Mouse (Mus musculus) MEL (cell line): Measurements from ENCODE around the gene Gm4707. TPM values are rescaled to one million over a fixed set of nuclear protein-coding genes. Genes with fewer than 3 reads are reported as not detected.

Experiments
- DNase-seq: peaks from one replicate; pipeline ENCODE4 v3.0.0; 2011; ENCODE audit warnings: low read depth, low spot score
- H3K27ac ChIP-seq: 2 replicates; pipeline ENCODE4 v1.5.1; 2012; ENCODE audit warnings: low read depth, mild to moderate bottlenecking, control low read depth, low read length, moderate library complexity; ENCODE audit not compliant: control insufficient read depth
- H3K27me3 ChIP-seq, 2 experiments: fragments of 150-350 bp in 1 of 2; sonication (generic) in 1 of 2; 2 replicates each; pipeline ENCODE4 v1.6.1; 2012; ENCODE audit warnings: low read length in 2 of 2, mild to moderate bottlenecking in 2 of 2, improper control_type of control experiment in 1 of 2, moderate library complexity in 1 of 2; ENCODE audit not compliant: insufficient read depth in 2 of 2, control insufficient read depth in 1 of 2
- H3K36me3 ChIP-seq, 2 experiments: 2 replicates each; pipeline ENCODE4 v1.6.1; 2012 to 2014; ENCODE audit warnings: low read length in 2 of 2, improper control_type of control experiment in 1 of 2, inconsistent platforms in 1 of 2, mild to moderate bottlenecking in 1 of 2; ENCODE audit not compliant: insufficient read depth in 2 of 2, control insufficient read depth in 1 of 2
- H3K4me1 ChIP-seq, 2 experiments: fragments of 150-350 bp in 1 of 2; sonication (generic) in 1 of 2; 2 replicates each; pipeline ENCODE4 v1.6.1; 2012; ENCODE audit warnings: low read length in 2 of 2, improper control_type of control experiment in 1 of 2, mild to moderate bottlenecking in 1 of 2; ENCODE audit not compliant: insufficient read depth in 2 of 2, control insufficient read depth in 1 of 2
- H3K4me3 ChIP-seq, 2 experiments: fragments of 150-350 bp in 1 of 2; sonication (generic) in 1 of 2; 2 replicates each; pipeline ENCODE4 v1.5.1; 2012; ENCODE audit warnings: low read depth in 2 of 2, low read length in 2 of 2, mild to moderate bottlenecking in 2 of 2, moderate library complexity in 2 of 2, control low read depth in 1 of 2, improper control_type of control experiment in 1 of 2; ENCODE audit not compliant: control insufficient read depth in 1 of 2, insufficient read depth in 1 of 2
- H3K79me2 ChIP-seq: 2 replicates; pipeline ENCODE4 v1.6.1; 2012; ENCODE audit warnings: mild to moderate bottlenecking, low read length, moderate library complexity; ENCODE audit not compliant: control insufficient read depth, poor library complexity, insufficient read depth
- H3K9ac ChIP-seq: 2 replicates; pipeline ENCODE4 v1.6.1; 2012; ENCODE audit warnings: low read depth, mild to moderate bottlenecking, control low read depth, low read length, moderate library complexity; ENCODE audit not compliant: control insufficient read depth, poor library complexity, severe bottlenecking
- H3K9me3 ChIP-seq: fragments of 150-350 bp; sonication (generic); replicated peaks from 2 replicates; pipeline ENCODE4 v1.6.1; 2012; ENCODE audit warnings: mild to moderate bottlenecking, low read length, improper control_type of control experiment, moderate library complexity; ENCODE audit not compliant: insufficient read depth
- BHLHE40 ChIP-seq: IDR thresholded peaks from 2 replicates; pipeline ENCODE4 v1.6.1; 2012; ENCODE audit warnings: low read depth, mild to moderate bottlenecking, inconsistent platforms, low read length, improper control_type of control experiment, borderline replicate concordance
- CHD1 ChIP-seq: IDR thresholded peaks from 2 replicates; pipeline ENCODE4 v1.6.1; 2012; ENCODE audit warnings: low read depth, mild to moderate bottlenecking, inconsistent platforms, low read length, improper control_type of control experiment
- CHD2 ChIP-seq: IDR thresholded peaks from 2 replicates; pipeline ENCODE4 v1.6.1; 2011; ENCODE audit warnings: low read length, improper control_type of control experiment
- CTCF ChIP-seq, 3 experiments: IDR thresholded peaks in 2 of 3; conservative IDR thresholded peaks in 1 of 3; 2 replicates each; pipeline ENCODE4 v1.5.1; 2011 to 2012; ENCODE audit warnings: low read length in 3 of 3, low read depth in 2 of 3, mild to moderate bottlenecking in 2 of 3, improper control_type of control experiment in 1 of 3, inconsistent platforms in 1 of 3, mixed read lengths in 1 of 3, moderate library complexity in 1 of 3; ENCODE audit not compliant: control insufficient read depth in 1 of 3, insufficient read depth in 1 of 3, poor library complexity in 1 of 3, severe bottlenecking in 1 of 3
- E2F4 ChIP-seq: IDR thresholded peaks from 2 replicates; pipeline ENCODE4 v1.6.1; 2011; ENCODE audit warnings: low read depth, low read length, improper control_type of control experiment, borderline replicate concordance
- ELF1 ChIP-seq: IDR thresholded peaks from 2 replicates; pipeline ENCODE4 v1.6.1; 2014; ENCODE audit warnings: low read depth, mild to moderate bottlenecking, inconsistent platforms, low read length, improper control_type of control experiment, moderate library complexity
- EP300 ChIP-seq, 2 experiments: IDR thresholded peaks; 2 replicates each; pipeline ENCODE4 v1.6.1; 2011; ENCODE audit warnings: improper control_type of control experiment in 2 of 2, low read length in 2 of 2, low read depth in 1 of 2, mild to moderate bottlenecking in 1 of 2
- ETS1 ChIP-seq: IDR thresholded peaks from 2 replicates; pipeline ENCODE4 v1.6.1; 2012; ENCODE audit warnings: low read depth, mild to moderate bottlenecking, inconsistent platforms, low read length, improper control_type of control experiment, moderate library complexity
- GATA1 ChIP-seq: IDR thresholded peaks from 2 replicates; pipeline ENCODE4 v1.6.1; 2011; ENCODE audit warnings: low read depth, low read length, improper control_type of control experiment
- HCFC1 ChIP-seq: IDR thresholded peaks from 2 replicates; pipeline ENCODE4 v1.6.1; 2012; ENCODE audit warnings: low read depth, mild to moderate bottlenecking, inconsistent platforms, low read length, improper control_type of control experiment, moderate library complexity
- JUND ChIP-seq: IDR thresholded peaks from 2 replicates; pipeline ENCODE4 v1.6.1; 2011; ENCODE audit warnings: low read depth, mild to moderate bottlenecking, improper control_type of control experiment, low read length
- KAT2A ChIP-seq: conservative IDR thresholded peaks from 2 replicates; pipeline ENCODE4 v1.6.1; 2012; ENCODE audit warnings: low read depth, low read length, improper control_type of control experiment, inconsistent platforms
- MAFK ChIP-seq: IDR thresholded peaks from 2 replicates; pipeline ENCODE4 v1.6.1; 2011; ENCODE audit warnings: low read depth, mild to moderate bottlenecking, low read length, improper control_type of control experiment, borderline replicate concordance
- MAZ ChIP-seq: IDR thresholded peaks from 2 replicates; pipeline ENCODE4 v1.6.1; 2012; ENCODE audit warnings: low read depth, mild to moderate bottlenecking, inconsistent platforms, low read length, improper control_type of control experiment
- MEF2A ChIP-seq: IDR thresholded peaks from 2 replicates; pipeline ENCODE4 v1.6.1; 2014; ENCODE audit warnings: low read depth, mild to moderate bottlenecking, inconsistent platforms, low read length, improper control_type of control experiment; ENCODE audit not compliant: poor library complexity, insufficient replicate concordance, severe bottlenecking; ENCODE audit errors: extremely low read depth
- MYB ChIP-seq: IDR thresholded peaks from 2 replicates; pipeline ENCODE4 v1.6.1; 2011; ENCODE audit warnings: mild to moderate bottlenecking, low read depth, low read length, improper control_type of control experiment
- MYC ChIP-seq: IDR thresholded peaks from 2 replicates; pipeline ENCODE4 v1.6.1; 2011; ENCODE audit warnings: low read depth, mild to moderate bottlenecking, low read length, improper control_type of control experiment, moderate library complexity
- NELFE ChIP-seq: IDR thresholded peaks from 2 replicates; pipeline ENCODE4 v1.6.1; 2011; ENCODE audit warnings: low read depth, low read length, improper control_type of control experiment
- NRF1 ChIP-seq: IDR thresholded peaks from 2 replicates; pipeline ENCODE4 v1.6.1; 2014; ENCODE audit warnings: low read depth, mild to moderate bottlenecking, inconsistent platforms, low read length, improper control_type of control experiment, moderate library complexity; ENCODE audit not compliant: poor library complexity, insufficient read depth, severe bottlenecking
- POLR2A ChIP-seq, 2 experiments: IDR thresholded peaks; 2 replicates each; pipeline ENCODE4 v1.6.1; 2011 to 2012; ENCODE audit warnings: low read length in 2 of 2, mild to moderate bottlenecking in 2 of 2, control low read depth in 1 of 2, improper control_type of control experiment in 1 of 2, low read depth in 1 of 2, moderate library complexity in 1 of 2; ENCODE audit not compliant: control insufficient read depth in 1 of 2, insufficient read depth in 1 of 2, poor library complexity in 1 of 2
- POLR2AphosphoS2 ChIP-seq: IDR thresholded peaks from 2 replicates; pipeline ENCODE4 v1.6.1; 2011; ENCODE audit warnings: low read length, improper control_type of control experiment
- POLR2AphosphoS5 ChIP-seq: IDR thresholded peaks from 2 replicates; pipeline ENCODE4 v1.6.1; 2012; ENCODE audit warnings: low read depth, borderline replicate concordance, mild to moderate bottlenecking, inconsistent platforms, low read length, moderate library complexity, mixed read lengths
- RCOR1 ChIP-seq: IDR thresholded peaks from 2 replicates; pipeline ENCODE4 v1.6.1; 2012; ENCODE audit warnings: low read depth, mild to moderate bottlenecking, inconsistent platforms, low read length, improper control_type of control experiment
- SIN3A ChIP-seq: IDR thresholded peaks from 2 replicates; pipeline ENCODE4 v1.6.1; 2012; ENCODE audit warnings: low read length, improper control_type of control experiment, inconsistent platforms
- SMC3 ChIP-seq: IDR thresholded peaks from 2 replicates; pipeline ENCODE4 v1.6.1; 2011; ENCODE audit warnings: low read depth, low read length, improper control_type of control experiment
- TAL1 ChIP-seq: IDR thresholded peaks from 2 replicates; pipeline ENCODE4 v1.6.1; 2012; ENCODE audit warnings: mild to moderate bottlenecking, inconsistent platforms, low read length, moderate library complexity, mixed read lengths
- TBP ChIP-seq: IDR thresholded peaks from 2 replicates; pipeline ENCODE4 v1.8.0; 2011; ENCODE audit warnings: low read depth, low read length, improper control_type of control experiment
- TCF12 ChIP-seq: IDR thresholded peaks from 2 replicates; pipeline ENCODE4 v1.6.1; 2014; ENCODE audit warnings: low read depth, mild to moderate bottlenecking, inconsistent platforms, low read length, improper control_type of control experiment, moderate library complexity
- UBTF ChIP-seq: IDR thresholded peaks from 2 replicates; pipeline ENCODE4 v1.6.1; 2012; ENCODE audit warnings: low read depth, mild to moderate bottlenecking, inconsistent platforms, low read length, improper control_type of control experiment, moderate library complexity, borderline replicate concordance; ENCODE audit not compliant: insufficient read depth
- USF1 ChIP-seq: IDR thresholded peaks from 2 replicates; pipeline ENCODE4 v1.6.1; 2014; ENCODE audit warnings: low read depth, mild to moderate bottlenecking, inconsistent platforms, low read length, improper control_type of control experiment, moderate library complexity
- USF2 ChIP-seq, 2 experiments: IDR thresholded peaks; 2 replicates each; pipeline ENCODE4 v1.6.1; 2011 to 2012; ENCODE audit warnings: improper control_type of control experiment in 2 of 2, low read length in 2 of 2, borderline replicate concordance in 1 of 2, inconsistent platforms in 1 of 2, low read depth in 1 of 2, mild to moderate bottlenecking in 1 of 2; ENCODE audit not compliant: insufficient read depth in 1 of 2
- ZKSCAN1 ChIP-seq: IDR thresholded peaks from 2 replicates; pipeline ENCODE4 v1.6.1; 2012; ENCODE audit warnings: low read depth, mild to moderate bottlenecking, inconsistent platforms, low read length, improper control_type of control experiment, moderate library complexity
- ZMIZ1 ChIP-seq: IDR thresholded peaks from 2 replicates; pipeline ENCODE4 v1.6.1; 2012; ENCODE audit warnings: low read depth, mild to moderate bottlenecking, inconsistent platforms, low read length, improper control_type of control experiment, moderate library complexity
- ZNF384 ChIP-seq: IDR thresholded peaks from 2 replicates; pipeline ENCODE4 v1.6.1; 2012; ENCODE audit warnings: low read depth, mild to moderate bottlenecking, inconsistent platforms, low read length, improper control_type of control experiment
- polyA plus RNA-seq, 2 experiments: library from polyadenylated mRNA; stranded (reverse) in 1 of 2; unstranded in 1 of 2; fragments of >175 nt in 1 of 2; fragments of >200 nt in 1 of 2; gene quantifications; 2 replicates each; pipeline versions ENCODE4 v1.2.1 to v1.2.4; 2012; ENCODE audit warnings: low replicate concordance in 2 of 2, low read depth in 1 of 2; ENCODE audit not compliant: insufficient read length in 2 of 2, insufficient read depth in 1 of 2, missing spikeins in 1 of 2
- total RNA-seq: library from RNA; depleted of rRNA; stranded (reverse); fragments of 300-350 nt; gene quantifications from 2 replicates; pipeline ENCODE4 v1.2.3, GENCODE M21; 2012

Gm4707 gene
- total and polyA plus RNA-seq, 3 experiments, result 0.26 to 1.1 TPM; not detected in 1

- H3K4me1 ChIP-seq, result peaks cover 9 to 20% of the 10 kb centered on the region in 2 experiments
- H3K27me3 ChIP-seq, result no peaks in the 10 kb centered on the region
- peak; percentile 15; the same call in 1 of the 2 replicates for TF ChIP-seq ETS1
- TF ChIP-seq CTCF (IDR thresholded peaks at IDR 0.05 in 2 of 3, conservative IDR thresholded peaks at IDR 0.05 in 1 of 3; ENCODE audit: control insufficient read depth in 1 of 3, insufficient read depth in 1 of 3, low read depth in 2 of 3, low read length in 3 of 3, poor library complexity in 1 of 3, severe bottlenecking in 1 of 3), result no peak
- peak; percentile 16; the same call in 1 of the 2 replicates for TF ChIP-seq TCF12
- no peak for TF ChIP-seq JUND
- TF ChIP-seq TAL1, result no peak
- no peak for TF ChIP-seq ZNF384
- TF ChIP-seq ELF1, result peak; percentile 82
- TF ChIP-seq GATA1, result no peak
- no peak for TF ChIP-seq USF2 (IDR thresholded peaks at IDR 0.05; ENCODE audit: borderline replicate concordance in 1 of 2, insufficient read depth in 1 of 2, low read depth in 1 of 2, low read length in 2 of 2)
- TF ChIP-seq KAT2A, result no peak; the same call in 1 of the 2 replicates
- peak; percentile 75 to 80 for TF ChIP-seq POLR2A (IDR thresholded peaks at IDR 0.05; ENCODE audit: control insufficient read depth in 1 of 2, insufficient read depth in 1 of 2, low read depth in 1 of 2, low read length in 2 of 2, poor library complexity in 1 of 2)
- no peak for TF ChIP-seq POLR2AphosphoS5
- TF ChIP-seq TBP, result 0 out of 2 replicates have a peak, but pooled peaks have one; percentile 35
- TF ChIP-seq MAFK, result no peak
- no peak for TF ChIP-seq USF1
- TF ChIP-seq MEF2A, result no peak
- peak; percentile 41; the same call in 1 of the 2 replicates for TF ChIP-seq ZMIZ1
- TF ChIP-seq MAZ, result peak; percentile 47; the same call in 1 of the 2 replicates
- TF ChIP-seq ZKSCAN1, result no peak
- TF ChIP-seq CHD2, result no peak
- peak; percentile 78 for TF ChIP-seq NELFE
- peak; percentile 71 for TF ChIP-seq NRF1
- peak; percentile 79; the same call in 1 of the 2 replicates for TF ChIP-seq E2F4
- no peak for TF ChIP-seq MYC
- TF ChIP-seq RCOR1, result no peak
- TF ChIP-seq POLR2AphosphoS2, result peak; percentile 50; the same call in 1 of the 2 replicates
- TF ChIP-seq MYB, result no peak
- TF ChIP-seq UBTF, result peak; percentile 70; the same call in 1 of the 2 replicates
- no peak for TF ChIP-seq CHD1
- TF ChIP-seq SIN3A, result peak; percentile 67
- no peak for TF ChIP-seq SMC3
- no peak for TF ChIP-seq BHLHE40
- TF ChIP-seq HCFC1, result peak; percentile 84
- no peak for TF ChIP-seq EP300 (IDR thresholded peaks at IDR 0.05; ENCODE audit: low read depth in 1 of 2, low read length in 2 of 2)
Measured at GRCm38 (mm10) chr17:71474762-71475704, 15.3 kb upstream of the Gm4707 start, which contains the start of gene Smchd1. Gene Smchd1, minus strand, starts transcription at chr17:71475343.

More at GRCm38 (mm10) chr17:71474762-71475704, 15.3 kb upstream of the Gm4707 start, which contains the start of gene Smchd1:
- peaks cover 0 to 21% of the 10 kb centered on the region in 2 experiments; a peak in 2 of 4 replicates for H3K36me3 ChIP-seq
- H3K9ac ChIP-seq, result peak within 1 kb of the TSS; percentile 91
- H3K79me2 ChIP-seq, result peaks cover 46% of the 10 kb centered on the region
- DNase-seq, result peak; percentile 97
- H3K27ac ChIP-seq, result peak within 1 kb of the TSS; percentile 81
- H3K9me3 ChIP-seq, result no peaks in the 10 kb centered on the region
- peak within 1 kb of the TSS; percentile 68 to 88 for H3K4me3 ChIP-seq
